Mouse (Mus musculus) neural tube, embryonic 14.5 days (tissue): Measurements from ENCODE around the gene Zdhhc1. TPM values are rescaled to one million over a fixed set of nuclear protein-coding genes. Genes with fewer than 3 reads are reported as not detected.
A peak's percentile ranks its signal among the peaks of the same experiment; 100 is the strongest.

ENCODE experiments used
- ATAC-seq: fragments of 200-750 bp; cut with Nextera tagmentation; 2 replicates; pipeline ENCODE4 v1.8.0; 2017; ENCODE audit warnings: low read depth, mild to moderate bottlenecking, moderate TSS enrichment, moderate library complexity
- H3K27ac ChIP-seq: fragments of 300-500 bp; sonication (generic); 2 replicates; pipeline ENCODE4 v1.5.1; 2014; ENCODE audit warnings: low read depth, mild to moderate bottlenecking, control low read depth, low read length, moderate library complexity, mixed read lengths
- H3K27me3 ChIP-seq: fragments of 300-500 bp; sonication (generic); 2 replicates; pipeline ENCODE4 v1.6.1; 2014; ENCODE audit warnings: low read length; ENCODE audit not compliant: control insufficient read depth, insufficient read depth
- H3K36me3 ChIP-seq: fragments of 300-500 bp; sonication (generic); 2 replicates; pipeline ENCODE4 v1.6.1; 2014; ENCODE audit warnings: low read length, mixed read lengths; ENCODE audit not compliant: control insufficient read depth, insufficient read depth
- H3K4me1 ChIP-seq: fragments of 300-500 bp; sonication (generic); 2 replicates; pipeline ENCODE4 v1.6.1; 2014; ENCODE audit warnings: low read length; ENCODE audit not compliant: control insufficient read depth, insufficient read depth
- H3K4me2 ChIP-seq: fragments of 300-500 bp; sonication (generic); 2 replicates; pipeline ENCODE4 v1.6.1; 2014; ENCODE audit warnings: mild to moderate bottlenecking, low read depth, low read length, control low read depth
- H3K4me3 ChIP-seq: fragments of 300-500 bp; sonication (generic); 2 replicates; pipeline ENCODE4 v1.5.1; 2014; ENCODE audit warnings: low read depth, low read length, control low read depth, mixed read lengths
- H3K9ac ChIP-seq: fragments of 300-500 bp; sonication (generic); replicated peaks from 2 replicates; pipeline ENCODE4 v1.6.1; 2014; ENCODE audit warnings: low read depth, mild to moderate bottlenecking, control low read depth, low read length, mixed read lengths
- H3K9me3 ChIP-seq: fragments of 300-500 bp; sonication (generic); 2 replicates; pipeline ENCODE4 v1.6.1; 2016; ENCODE audit warnings: low read length; ENCODE audit not compliant: control insufficient read depth
- WGBS: fragments of 180-500 bp; shearing (Covaris S2); extraction: QIAGEN DNeasy Blood & Tissue Kit; methylation state at CpG from one replicate; pipeline ENCODE4 v1.1.7; 2014; 5-methylcytosine and 5-hydroxymethylcytosine counted together
- polyA plus RNA-seq: library from polyadenylated mRNA; unstranded; fragments of >200 nt; fragmentation: Nextera tagmentation; extraction: Ambion mirVana; gene quantifications from 2 replicates; pipeline ENCODE4 v1.2.1, GENCODE M21; 2014

Zdhhc1 gene
- polyA plus RNA-seq, 1 experiment from 2014 or later: 32.5 TPM

DNA sequence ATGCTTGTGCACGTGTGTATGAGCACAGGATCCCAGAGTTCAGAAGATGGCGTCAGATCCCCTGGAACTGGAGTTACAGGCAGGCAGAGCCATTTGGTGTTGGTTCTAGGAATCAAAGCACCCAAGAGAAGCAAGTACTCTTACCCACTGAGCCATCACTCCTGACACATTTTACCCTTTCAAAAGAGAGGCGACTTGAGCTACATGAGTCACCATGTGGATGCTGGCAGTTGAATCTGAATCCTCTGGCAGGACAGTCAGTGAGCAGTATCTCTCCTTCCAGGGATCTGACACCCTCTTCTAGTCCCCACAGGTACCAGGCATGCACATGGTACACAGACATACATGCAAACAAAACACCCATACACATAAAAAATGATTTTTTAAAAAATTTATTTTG lies 8.6 kb downstream of the Zdhhc1 start:
- no peak overlapping the region for H3K4me3 ChIP-seq
- H3K27ac ChIP-seq: no peak overlapping the region
- no peaks in the 10 kb centered on the region for H3K36me3 ChIP-seq
- ATAC-seq: no peak
- H3K9ac ChIP-seq: no peak overlapping the region
- no peaks in the 10 kb centered on the region for H3K4me1 ChIP-seq
- H3K4me2 ChIP-seq: no peak overlapping the region
- H3K27me3 ChIP-seq: no peaks in the 10 kb centered on the region
- WGBS: 71% methylated on average over 3 of the region's 3 CpGs
- no peaks in the 10 kb centered on the region for H3K9me3 ChIP-seq

DNA sequence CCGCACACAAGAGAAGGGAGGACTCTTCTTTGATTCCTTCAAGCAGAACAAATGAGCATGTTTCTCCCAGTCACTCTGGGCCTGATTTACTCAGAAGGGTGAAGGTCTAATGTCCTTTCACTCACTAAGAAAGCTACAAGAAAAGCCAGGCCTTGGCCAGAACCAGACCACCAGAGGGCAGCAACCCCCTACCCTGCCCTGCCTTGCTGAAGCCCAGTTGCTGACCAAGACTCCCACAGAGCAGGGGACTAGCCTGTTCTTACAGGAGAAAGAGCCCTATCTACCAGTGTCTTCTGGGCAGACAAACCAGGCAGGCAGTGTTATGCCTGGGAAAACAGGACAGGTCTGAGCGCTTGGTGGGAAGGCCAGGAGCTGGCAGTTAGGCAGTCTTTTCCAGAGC lies 12.3 kb downstream of the Zdhhc1 start:
- H3K36me3 ChIP-seq: no peaks in the 10 kb centered on the region
- no peak overlapping the region for H3K9ac ChIP-seq
- no peak overlapping the region for H3K27ac ChIP-seq
- H3K27me3 ChIP-seq: no peaks in the 10 kb centered on the region
- no peak overlapping the region for H3K4me2 ChIP-seq
- 8% methylated on average over 2 of the region's 2 CpGs for WGBS
- no peaks in the 10 kb centered on the region for H3K4me1 ChIP-seq
- H3K4me3 ChIP-seq: no peak overlapping the region
- ATAC-seq: peak; percentile 33; the same call in 1 of the 2 replicates
- no peaks in the 10 kb centered on the region for H3K9me3 ChIP-seq

- H3K36me3 ChIP-seq: no peaks in the 10 kb centered on the region
- H3K27ac ChIP-seq: no peak overlapping the region
- H3K27me3 ChIP-seq: no peaks in the 10 kb centered on the region
- H3K4me3 ChIP-seq: no peak overlapping the region
- no peak; the same call in 1 of the 2 replicates for ATAC-seq
- H3K4me2 ChIP-seq: no peak overlapping the region
- no peaks in the 10 kb centered on the region for H3K4me1 ChIP-seq
- no peak overlapping the region for H3K9ac ChIP-seq
- no peaks in the 10 kb centered on the region for H3K9me3 ChIP-seq
- 41% methylated on average over 3 of the region's 3 CpGs for WGBS
These were observed 12.7 kb downstream of the Zdhhc1 start for GRCm38 (mm10) chr8:105484030-105484368.

DNA sequence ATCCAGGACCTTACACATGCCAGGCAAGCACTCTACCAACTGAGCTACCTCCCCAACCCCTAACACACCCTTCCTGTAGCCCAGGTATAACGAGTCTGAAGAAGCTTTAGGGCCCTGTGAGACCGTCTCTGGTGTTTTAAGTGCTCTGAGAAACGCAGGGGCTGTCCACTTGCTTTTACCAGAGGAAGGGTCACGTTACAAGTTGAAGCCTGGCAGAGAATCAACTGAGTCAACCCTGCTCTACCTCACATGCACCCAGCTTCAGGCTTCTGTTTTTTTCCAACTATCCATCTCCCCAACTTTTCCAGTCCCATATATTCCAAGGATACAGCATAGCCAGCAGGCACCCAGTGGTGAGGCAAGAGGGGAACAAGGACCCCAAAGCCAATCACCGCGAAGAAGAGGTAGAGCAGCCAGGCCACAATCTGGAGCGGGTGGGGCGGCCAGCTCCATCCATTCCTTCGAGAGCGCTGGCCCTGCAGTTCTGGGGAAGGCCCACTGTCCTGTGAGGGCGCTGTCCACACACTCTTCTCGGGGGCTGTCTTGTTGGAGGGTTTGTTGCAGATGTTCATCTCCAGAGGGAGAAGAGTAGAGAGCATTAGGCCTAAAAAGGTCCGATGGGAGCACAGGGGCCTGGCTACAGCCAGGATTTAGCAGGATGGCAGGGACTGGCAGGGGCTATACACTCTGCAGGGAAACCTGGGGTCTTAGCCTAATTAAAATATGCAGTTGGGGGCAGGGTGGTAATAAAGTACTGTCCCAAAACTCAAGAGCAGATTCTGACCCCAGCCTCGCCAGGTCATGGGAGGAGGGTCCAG lies 13.3 kb downstream of the Zdhhc1 start:
- ATAC-seq: peak; percentile 58; the same call in 1 of the 2 replicates
- Histone ChIP-seq H3K4me1 (no peaks in the 10 kb centered on the region), H3K4me3 (no peak overlapping the region), H3K9ac (no peak overlapping the region), H3K9me3 (no peaks in the 10 kb centered on the region), H3K27ac (no peak overlapping the region), H3K27me3 (no peaks in the 10 kb centered on the region), H3K36me3 (no peaks in the 10 kb centered on the region), H3K4me2 (no peak overlapping the region)
- 30% methylated on average over 14 of the region's 14 CpGs for WGBS

DNA sequence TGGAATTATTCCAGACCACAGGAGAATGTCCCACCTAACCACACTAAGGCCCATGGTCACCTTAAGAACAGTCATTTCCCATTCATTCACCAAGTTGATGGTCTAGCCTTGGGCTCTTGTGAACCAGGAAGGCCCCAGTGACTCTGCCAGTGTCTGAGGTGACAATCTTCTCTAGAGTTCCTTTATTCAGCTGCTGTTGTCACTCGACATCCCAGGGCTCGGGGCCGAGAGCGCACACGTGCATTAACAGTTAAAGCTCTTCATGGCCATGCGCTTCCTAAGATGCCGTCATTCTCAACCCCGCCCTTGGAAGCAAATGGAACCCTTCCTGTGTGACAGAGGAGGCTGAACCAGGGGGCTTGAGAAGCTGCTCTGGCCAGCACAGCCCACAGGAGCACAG lies 14.6 kb downstream of the Zdhhc1 start:
- Histone ChIP-seq H3K9ac (no peak overlapping the region), H3K4me1 (no peaks in the 10 kb centered on the region), H3K4me3 (no peak overlapping the region), H3K4me2 (no peak overlapping the region), H3K27me3 (no peaks in the 10 kb centered on the region), H3K9me3 (no peaks in the 10 kb centered on the region), H3K27ac (no peak overlapping the region), H3K36me3 (no peaks in the 10 kb centered on the region)
- WGBS: 82% methylated on average over 8 of the region's 8 CpGs
- ATAC-seq: no peak

- no peak for ATAC-seq
- H3K9me3 ChIP-seq: no peaks in the 10 kb centered on the region
- H3K4me3 ChIP-seq: no peak overlapping the region
- H3K36me3 ChIP-seq: no peaks in the 10 kb centered on the region
- H3K4me2 ChIP-seq: no peak overlapping the region
- H3K4me1 ChIP-seq: no peaks in the 10 kb centered on the region
- no peak overlapping the region for H3K9ac ChIP-seq
- 66% methylated on average over 6 of the region's 6 CpGs for WGBS
- no peaks in the 10 kb centered on the region for H3K27me3 ChIP-seq
- no peak overlapping the region for H3K27ac ChIP-seq
These were observed 15.2 kb downstream of the Zdhhc1 start for GRCm38 (mm10) chr8:105481453-105481852.

- no peaks in the 10 kb centered on the region for H3K27me3 ChIP-seq
- H3K9ac ChIP-seq: no peak overlapping the region
- no peaks in the 10 kb centered on the region for H3K9me3 ChIP-seq
- no peak overlapping the region for H3K4me3 ChIP-seq
- no peak for ATAC-seq
- H3K36me3 ChIP-seq: 0 out of 2 replicates have a peak, but pooled peaks cover under 1% of the 10 kb centered on the region
- no peaks in the 10 kb centered on the region for H3K4me1 ChIP-seq
- no peak overlapping the region for H3K27ac ChIP-seq
- H3K4me2 ChIP-seq: no peak overlapping the region
- 13% methylated on average over 2 of the region's 2 CpGs for WGBS
These were observed 15.7 kb downstream of the Zdhhc1 start for GRCm38 (mm10) chr8:105481013-105481412.

- H3K4me2 ChIP-seq: no peak overlapping the region
- no peak overlapping the region for H3K4me3 ChIP-seq
- H3K9ac ChIP-seq: no peak overlapping the region
- no peaks in the 10 kb centered on the region for H3K27me3 ChIP-seq
- no peak for ATAC-seq
- H3K36me3 ChIP-seq: 0 out of 2 replicates have a peak, but pooled peaks cover 4% of the 10 kb centered on the region
- WGBS: 84% methylated on average over 3 of the region's 3 CpGs
- H3K4me1 ChIP-seq: peaks cover 15% of the 10 kb centered on the region
- no peaks in the 10 kb centered on the region for H3K9me3 ChIP-seq
- H3K27ac ChIP-seq: no peak overlapping the region
These were observed 18.9 kb downstream of the Zdhhc1 start for GRCm38 (mm10) chr8:105477792-105478191.

- Histone ChIP-seq H3K4me2 (no peak overlapping the region), H3K4me3 (no peak overlapping the region), H3K9ac (no peak overlapping the region), H3K27ac (no peak overlapping the region), H3K27me3 (no peaks in the 10 kb centered on the region), H3K36me3 (0 out of 2 replicates have a peak, but pooled peaks cover 4% of the 10 kb centered on the region), H3K9me3 (no peaks in the 10 kb centered on the region), H3K4me1 (peaks cover 15% of the 10 kb centered on the region)
- no peak for ATAC-seq
- WGBS: 44% methylated on average over 25 of the region's 25 CpGs
These were observed 19.9 kb downstream of the Zdhhc1 start for GRCm38 (mm10) chr8:105476628-105477413.
